Mouse (Mus musculus): ENCODE data around the gene Gm9049.
"Not testable (repeated sequence)": the region's sequence is repeated elsewhere in the genome, so short reads cannot be mapped to it uniquely, and the experiment has no call there.

The Gm9049 gene

GRCm38 (mm10) chr10:118354005-118354404, at the start of gene Gm9049:
Gene Gm9049 (minus strand): TSS chr10:118354105.
- in situ Hi-C loops (cut with MboI, MseI): loop anchor here (5.0 kb wide), 1 partner anchor 37 kb away; no protein-coding TSS in a partner anchor

DNA sequence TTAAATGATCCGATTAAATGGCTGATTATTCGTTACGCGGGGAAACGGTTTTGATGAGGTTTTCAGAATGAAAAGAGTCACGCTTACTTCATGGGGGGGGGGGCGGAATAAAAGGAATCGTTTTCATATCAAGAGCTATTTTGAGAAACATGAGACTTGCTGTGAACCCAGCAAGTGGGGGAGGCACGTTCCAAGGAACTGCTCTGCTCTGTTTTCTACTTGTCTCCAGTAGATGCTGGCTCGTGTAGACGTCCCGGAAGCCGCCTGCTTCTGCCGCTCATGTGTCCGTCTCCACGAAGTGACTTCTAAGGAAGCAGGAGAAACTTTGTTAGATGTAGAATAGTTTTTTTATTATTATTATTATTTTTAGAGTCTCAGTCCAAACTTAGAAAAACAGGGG, 46.0 kb upstream of the Gm9049 start:
- in situ Hi-C loops (cut with MboI, MseI): no loop called here

- in situ Hi-C loops (cut with MboI, MseI): loop anchor here (5.0 kb wide), 1 partner anchor 118 kb away; no protein-coding TSS in a partner anchor
Measured at GRCm38 (mm10) chr10:118370443-118370842, 16.5 kb upstream of the Gm9049 start.

GRCm38 (mm10) chr10:118369518-118369917, 15.6 kb upstream of the Gm9049 start:
- in situ Hi-C loops (cut with MboI, MseI): loop anchor here (5.0 kb wide), 1 partner anchor 207 kb away; no protein-coding TSS in a partner anchor

- in situ Hi-C loops (cut with MboI, MseI): not testable (repeated sequence)
Measured at GRCm38 (mm10) chr10:118348579-118348978, 5.3 kb downstream of the Gm9049 start, which contains the start of gene Gm9048. Gene Gm9048 (minus strand): TSS chr10:118348679.

GRCm38 (mm10) chr10:118343155-118343554, 10.8 kb downstream of the Gm9049 start, which contains the start of gene Gm9046:
Gene Gm9046 (minus strand): TSS chr10:118343255.
- in situ Hi-C loops (cut with MboI, MseI): not testable (repeated sequence)

- in situ Hi-C loops (cut with MboI, MseI): not testable (repeated sequence)
Measured at GRCm38 (mm10) chr10:118337731-118338130, 16.2 kb downstream of the Gm9049 start, which contains the start of gene Gm9045. Gene Gm9045 (minus strand): TSS chr10:118337831.

- in situ Hi-C loops (cut with MboI, MseI): not testable (repeated sequence)
Measured at GRCm38 (mm10) chr10:118332308-118332707, 21.6 kb downstream of the Gm9049 start, which contains the start of gene Gm9044. Gene Gm9044 (minus strand): TSS chr10:118332408.

- in situ Hi-C loops (cut with MboI, MseI): not testable (repeated sequence)
Measured at GRCm38 (mm10) chr10:118326869-118327268, 27.0 kb downstream of the Gm9049 start, which contains the start of gene Gm9040. Gene Gm9040 (minus strand): TSS chr10:118326969.

GRCm38 (mm10) chr10:118319024-118319423, 34.9 kb downstream of the Gm9049 start:
- in situ Hi-C loops (cut with MboI, MseI): loop anchor here (5.0 kb wide), 1 partner anchor 33 kb away; the partner anchor contains the start of gene Gm9049

- in situ Hi-C loops (cut with MboI, MseI): not testable (repeated sequence)
Measured at GRCm38 (mm10) chr10:118302133-118302532, 51.8 kb downstream of the Gm9049 start.

All from T-helper 2 cell (primary cell).